Mouse (Mus musculus) midbrain, postnatal 0 days (tissue): ENCODE data around the gene 3110082J24Rik. TPM values are rescaled to one million over a fixed set of nuclear protein-coding genes. Genes with fewer than 3 reads are reported as not detected.

ENCODE experiments used
- ATAC-seq: fragments of 200-750 bp; cut with Nextera tagmentation; 2 replicates; pipeline ENCODE4 v1.8.0; 2017; ENCODE audit warnings: moderate number of reproducible peaks, mild to moderate bottlenecking, moderate TSS enrichment, moderate library complexity; ENCODE audit not compliant: low FRiP score
- DNase-seq: peaks from one replicate; pipeline ENCODE4 v3.0.0-alpha.2; 2015; ENCODE audit warnings: low spot score
- H3K27ac ChIP-seq: fragments of 300-500 bp; sonication (generic); 2 replicates; pipeline ENCODE4 v1.5.1; 2014; ENCODE audit warnings: low read depth, mild to moderate bottlenecking, low read length, mixed read lengths
- H3K27me3 ChIP-seq: fragments of 300-500 bp; sonication (generic); 2 replicates; pipeline ENCODE4 v1.6.1; 2014; ENCODE audit warnings: low read length, control low read depth, mixed read lengths; ENCODE audit not compliant: insufficient read depth
- H3K36me3 ChIP-seq: fragments of 300-500 bp; sonication (generic); 2 replicates; pipeline ENCODE4 v1.6.1; 2014; ENCODE audit warnings: low read length, control low read depth, mixed read lengths; ENCODE audit not compliant: insufficient read depth
- H3K4me1 ChIP-seq: fragments of 300-500 bp; sonication (generic); 2 replicates; pipeline ENCODE4 v1.6.1; 2014; ENCODE audit warnings: mild to moderate bottlenecking, control low read depth, antibody characterized with exemption, low read length, mixed read lengths; ENCODE audit not compliant: insufficient read depth
- H3K4me2 ChIP-seq: fragments of 300-500 bp; sonication (generic); 2 replicates; pipeline ENCODE4 v1.6.1; 2014; ENCODE audit warnings: low read depth, mild to moderate bottlenecking, low read length, mixed read lengths; ENCODE audit not compliant: poor library complexity, severe bottlenecking
- H3K4me3 ChIP-seq: fragments of 300-500 bp; sonication (generic); 2 replicates; pipeline ENCODE4 v1.5.1; 2014; ENCODE audit warnings: low read depth, mild to moderate bottlenecking, low read length, moderate library complexity
- H3K9ac ChIP-seq: fragments of 300-500 bp; sonication (generic); replicated peaks from 2 replicates; pipeline ENCODE4 v1.6.1; 2014; ENCODE audit warnings: mild to moderate bottlenecking, low read length, moderate library complexity, mixed read lengths; ENCODE audit not compliant: poor library complexity, severe bottlenecking
- H3K9me3 ChIP-seq: fragments of 300-500 bp; sonication (generic); 2 replicates; pipeline ENCODE4 v1.6.1; 2016; ENCODE audit warnings: low read length, control low read depth
- CTCF ChIP-seq: IDR thresholded peaks from 2 replicates; pipeline ENCODE4 v1.5.1; 2016; ENCODE audit warnings: antibody characterized with exemption, mild to moderate bottlenecking
- WGBS: fragments of 180-500 bp; shearing (Covaris S2); extraction: QIAGEN DNeasy Blood & Tissue Kit; methylation state at CpG from one replicate; pipeline ENCODE4 v1.1.7; 2014; 5-methylcytosine and 5-hydroxymethylcytosine counted together
- polyA plus RNA-seq: library from polyadenylated mRNA; unstranded; fragments of >200 nt; fragmentation: Nextera tagmentation; extraction: Ambion mirVana; gene quantifications from 2 replicates; pipeline ENCODE4 v1.2.1, GENCODE M21; 2015
- total RNA-seq: library from RNA; depleted of rRNA; stranded (reverse); fragments of >200 nt; gene quantifications from 2 replicates; pipeline ENCODE4 v1.2.3, GENCODE M21; 2014

The 3110082J24Rik gene
- total and polyA plus RNA-seq, 2 experiments from 2014 or later = 2.6 to 4.3 TPM

DNA sequence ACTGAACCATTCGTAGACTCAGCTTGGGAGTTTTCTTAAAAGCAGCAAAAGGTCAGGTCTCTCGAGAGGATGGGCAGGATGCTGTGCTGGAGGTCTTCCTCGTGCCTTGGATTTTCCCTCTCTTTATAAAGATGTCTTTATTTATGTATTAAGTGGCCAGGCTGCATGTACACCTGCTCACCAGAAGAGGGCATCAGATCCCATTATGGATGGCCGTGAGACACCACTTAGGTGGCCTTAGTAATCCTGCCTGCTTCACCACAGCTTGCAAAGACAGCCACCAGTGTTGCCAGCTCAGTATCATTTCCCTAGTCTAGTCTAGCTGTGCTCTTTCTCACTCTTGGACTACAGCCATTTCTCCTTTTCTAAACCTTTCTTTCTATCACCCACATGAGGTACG, 19.7 kb upstream of the 3110082J24Rik start:
- Histone ChIP-seq H3K4me1 (no peaks in the 10 kb centered on the region), H3K4me2 (no peak overlapping the region), H3K9ac (no peak overlapping the region), H3K9me3 (no peaks in the 10 kb centered on the region), H3K27me3 (no peaks in the 10 kb centered on the region), H3K27ac (no peak overlapping the region), H3K4me3 (no peak overlapping the region), H3K36me3 (peaks cover 81% of the 10 kb centered on the region)
- peak; percentile 81 for TF ChIP-seq CTCF
- ATAC-seq = no peak
- peak; percentile 62 for DNase-seq
- WGBS = 34% methylated on average over 5 of the region's 5 CpGs

DNA sequence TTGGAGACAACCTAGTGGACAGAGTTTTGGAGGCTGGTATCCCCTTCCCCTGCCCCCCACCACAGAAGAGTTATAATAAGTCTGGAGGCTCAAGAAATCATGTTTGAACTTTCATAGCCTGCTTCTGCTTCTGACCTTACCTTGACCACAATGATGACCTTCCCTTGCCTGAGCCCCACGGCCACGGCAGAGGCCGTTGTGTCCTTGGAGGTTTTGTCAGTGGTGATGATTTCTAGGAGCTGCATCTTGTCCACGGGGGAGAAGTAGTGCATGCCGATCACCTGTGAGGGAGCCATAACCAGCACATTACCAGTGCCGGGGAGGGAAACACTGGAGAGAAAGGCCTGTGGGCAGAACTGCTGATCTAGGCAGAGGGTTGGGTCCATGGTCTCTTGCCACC, 16.6 kb upstream of the 3110082J24Rik start:
- no peak for TF ChIP-seq CTCF
- H3K27me3 ChIP-seq = no peaks in the 10 kb centered on the region
- peaks cover 74% of the 10 kb centered on the region for H3K36me3 ChIP-seq
- no peak overlapping the region for H3K9ac ChIP-seq
- no peak overlapping the region for H3K4me3 ChIP-seq
- ATAC-seq (no peak), DNase-seq (no peak)
- no peak overlapping the region for H3K4me2 ChIP-seq
- no peaks in the 10 kb centered on the region for H3K9me3 ChIP-seq
- 94% methylated on average over 6 of the region's 6 CpGs for WGBS
- H3K27ac ChIP-seq = no peak overlapping the region
- no peaks in the 10 kb centered on the region for H3K4me1 ChIP-seq

DNA sequence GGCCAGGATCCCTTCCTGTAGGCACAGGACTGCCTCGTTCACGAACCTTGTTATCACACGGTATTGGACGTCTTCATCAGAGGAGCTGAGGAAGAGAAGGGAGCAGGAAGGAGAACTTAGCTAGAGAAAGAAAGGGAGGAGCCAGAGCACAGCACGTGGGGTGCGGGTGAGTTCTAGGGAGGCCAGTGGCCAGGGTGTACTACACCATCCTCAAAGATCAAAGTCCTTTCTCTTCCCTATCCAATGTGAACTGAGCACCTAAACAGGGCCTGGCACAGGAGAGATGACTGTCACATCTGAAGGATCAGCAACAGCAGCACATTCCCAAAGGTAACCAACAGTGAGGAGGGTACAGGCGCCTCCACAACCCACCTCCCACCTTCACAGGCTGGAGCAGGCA, 14.2 kb upstream of the 3110082J24Rik start:
- Histone ChIP-seq H3K36me3 (peaks cover 71% of the 10 kb centered on the region), H3K9me3 (no peaks in the 10 kb centered on the region), H3K4me2 (no peak overlapping the region), H3K9ac (no peak overlapping the region), H3K4me3 (no peak overlapping the region), H3K27me3 (no peaks in the 10 kb centered on the region), H3K4me1 (no peaks in the 10 kb centered on the region), H3K27ac (no peak overlapping the region)
- no peak for ATAC-seq
- 80% methylated on average over 7 of the region's 7 CpGs for WGBS
- no peak for DNase-seq
- no peak for TF ChIP-seq CTCF

DNA sequence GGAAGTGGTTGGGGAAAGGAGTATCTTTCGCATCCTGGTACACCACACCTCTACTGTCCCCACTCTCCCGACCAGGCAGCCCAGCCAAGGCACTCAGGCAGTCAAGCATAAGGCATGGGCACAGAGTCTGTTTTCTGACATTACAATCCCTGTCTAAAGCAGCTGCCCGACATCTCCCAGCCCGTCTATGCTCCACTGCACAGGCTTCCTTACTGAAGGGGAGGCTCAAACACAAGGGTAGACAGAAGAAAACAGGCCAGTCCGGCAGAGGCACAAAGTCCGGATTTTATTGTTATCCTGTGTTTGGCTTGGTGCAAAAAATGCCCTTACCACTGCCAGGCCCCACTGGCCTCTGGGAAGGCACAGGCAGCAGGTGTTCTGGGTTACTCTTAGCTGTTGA, 13.3 kb upstream of the 3110082J24Rik start:
- no peaks in the 10 kb centered on the region for H3K4me1 ChIP-seq
- TF ChIP-seq CTCF = no peak

DNA sequence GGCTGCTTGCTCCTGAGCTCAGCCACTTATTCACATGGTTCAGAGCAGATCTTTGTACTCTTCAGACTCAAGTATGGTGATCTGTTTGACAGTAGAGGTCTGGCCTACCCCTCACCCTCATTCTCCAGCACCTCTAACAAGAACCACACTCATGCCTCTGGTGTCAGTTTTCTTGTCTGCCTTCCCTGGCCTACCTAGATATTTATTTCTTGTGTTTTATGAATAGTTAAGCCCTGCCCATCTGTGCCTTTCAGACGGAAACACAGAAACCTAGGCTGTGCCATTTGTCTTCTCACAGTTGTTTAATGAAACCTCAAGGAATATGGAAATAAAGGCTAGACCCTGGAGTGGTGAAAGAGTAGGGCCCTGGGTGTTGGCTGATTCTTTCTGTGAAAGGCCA, 12.1 kb upstream of the 3110082J24Rik start:
- 86% methylated on average over 1 of the region's 1 CpGs for WGBS
- H3K4me2 ChIP-seq = no peak overlapping the region
- H3K4me3 ChIP-seq = no peak overlapping the region
- H3K4me1 ChIP-seq = no peaks in the 10 kb centered on the region
- no peak for TF ChIP-seq CTCF
- no peak overlapping the region for H3K9ac ChIP-seq
- peaks cover 53% of the 10 kb centered on the region for H3K36me3 ChIP-seq
- peaks cover 3% of the 10 kb centered on the region; the same call in 1 of the 2 replicates for H3K27me3 ChIP-seq
- H3K9me3 ChIP-seq = no peaks in the 10 kb centered on the region
- H3K27ac ChIP-seq = no peak overlapping the region
- ATAC-seq = no peak
- DNase-seq = no peak

More for the DNA sequence above, 13.3 kb upstream of the 3110082J24Rik start:
- Histone ChIP-seq H3K27me3 (no peaks in the 10 kb centered on the region), H3K9me3 (no peaks in the 10 kb centered on the region), H3K36me3 (peaks cover 61% of the 10 kb centered on the region), H3K27ac (no peak overlapping the region), H3K4me3 (no peak overlapping the region), H3K9ac (no peak overlapping the region), H3K4me2 (no peak overlapping the region)
- ATAC-seq (no peak), DNase-seq (no peak)
- WGBS = 72% methylated on average over 6 of the region's 6 CpGs

DNA sequence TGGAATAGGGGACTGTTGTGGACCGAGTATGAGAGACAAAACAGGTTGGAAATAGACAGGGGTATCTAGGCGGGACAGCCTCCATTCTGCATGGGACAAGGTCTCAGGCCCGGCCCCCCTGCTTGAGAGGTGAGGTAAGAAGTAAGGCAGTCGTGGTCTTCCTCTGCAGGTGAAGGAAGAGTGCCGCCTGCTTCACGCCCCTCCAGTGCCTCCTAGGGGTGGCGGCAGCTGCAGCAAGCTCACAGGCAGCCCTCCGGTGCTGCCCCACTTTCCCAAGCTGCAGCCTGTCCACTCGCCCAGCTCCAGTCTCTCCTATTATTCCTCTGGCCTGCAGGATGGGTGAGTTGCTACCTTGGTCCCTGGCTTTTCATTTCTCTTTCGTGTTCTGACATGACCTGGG, 9.8 kb upstream of the 3110082J24Rik start:
- Histone ChIP-seq H3K4me1 (peaks cover 5% of the 10 kb centered on the region), H3K9ac (no peak overlapping the region), H3K27me3 (peaks cover 3% of the 10 kb centered on the region; the same call in 1 of the 2 replicates), H3K4me2 (no peak overlapping the region), H3K27ac (no peak overlapping the region), H3K4me3 (no peak overlapping the region), H3K9me3 (no peaks in the 10 kb centered on the region), H3K36me3 (peaks cover 31% of the 10 kb centered on the region)
- WGBS = 53% methylated on average over 10 of the region's 10 CpGs
- peak; percentile 36 for TF ChIP-seq CTCF
- ATAC-seq (no peak), DNase-seq (no peak)
